Mouse (Mus musculus): Measurements from ENCODE around the gene Olfr1254. TPM values are rescaled to one million over a fixed set of nuclear protein-coding genes. Genes with fewer than 3 reads are reported as not detected.

Gene Olfr1254
- not detected for total RNA-seq (2021)
- long read RNA-seq, experiment 1, result 0 reads
- long read RNA-seq, experiment 2, result 0 reads

DNA sequence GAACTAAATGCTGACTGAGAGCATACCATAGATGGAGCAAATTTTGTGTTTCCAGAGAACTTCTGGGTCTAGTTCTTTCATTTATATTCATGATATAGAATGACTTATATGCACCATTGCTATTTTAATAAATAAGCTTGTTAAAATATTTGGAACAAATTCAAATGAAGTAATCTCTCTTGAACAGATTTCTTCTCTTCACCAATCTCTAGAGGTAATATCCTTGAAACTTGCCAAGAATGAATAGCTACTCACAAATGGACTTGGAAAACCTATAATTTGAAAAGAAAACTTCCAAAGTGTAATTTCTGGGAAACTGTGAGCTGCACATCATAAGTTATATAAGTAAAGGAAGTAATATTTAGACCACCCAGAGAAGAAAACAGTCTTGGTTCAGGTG is at the start of gene Olfr1254:
TSS of gene Olfr1254 (minus strand) at position 101 of the 400 bp plus-strand sequence.
- DNase-seq, result no peak

DNA sequence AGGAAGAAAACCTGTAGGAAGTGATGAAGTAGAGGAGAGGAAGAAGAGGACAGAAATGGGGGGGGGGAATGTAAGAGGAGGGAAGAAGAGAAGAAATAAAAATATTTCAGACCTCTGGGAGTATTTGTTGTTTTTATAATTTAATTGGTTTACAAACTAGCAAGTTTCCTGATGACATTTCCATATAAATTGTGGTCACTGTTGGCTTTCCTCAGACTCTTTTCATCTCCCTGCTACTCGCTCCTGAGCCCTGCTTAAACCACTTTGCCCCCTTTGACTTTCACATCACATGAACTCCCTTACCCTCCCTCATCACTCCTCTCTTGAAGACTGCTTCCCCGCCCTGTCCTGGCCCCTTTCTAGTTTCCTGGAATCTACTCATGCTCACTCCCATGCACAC is 48.0 kb upstream of the Olfr1254 start, which contains the start of gene Olfr1256:
TSS of gene Olfr1256 (minus strand) at position 101 of the 400 bp plus-strand sequence.
- DNase-seq, result no peak

DNA sequence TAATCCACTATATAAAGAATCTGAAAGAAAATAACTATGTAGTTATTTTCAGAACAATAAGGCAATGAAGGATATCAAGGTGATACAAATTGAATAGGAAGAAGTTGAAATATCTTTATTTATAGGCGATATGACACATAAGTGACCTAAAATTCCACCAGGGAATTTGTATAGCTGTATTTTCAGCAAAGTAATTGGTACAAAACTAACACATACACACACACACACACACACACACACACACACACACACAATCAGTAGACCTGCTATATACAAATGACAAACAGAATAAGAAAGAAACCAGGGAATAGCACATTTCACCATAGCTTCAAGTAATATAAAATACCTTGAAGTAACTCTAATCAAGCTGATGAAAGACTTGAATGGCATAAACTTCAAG is 26.8 kb upstream of the Olfr1254 start:
- DNase-seq, result no peak

DNA sequence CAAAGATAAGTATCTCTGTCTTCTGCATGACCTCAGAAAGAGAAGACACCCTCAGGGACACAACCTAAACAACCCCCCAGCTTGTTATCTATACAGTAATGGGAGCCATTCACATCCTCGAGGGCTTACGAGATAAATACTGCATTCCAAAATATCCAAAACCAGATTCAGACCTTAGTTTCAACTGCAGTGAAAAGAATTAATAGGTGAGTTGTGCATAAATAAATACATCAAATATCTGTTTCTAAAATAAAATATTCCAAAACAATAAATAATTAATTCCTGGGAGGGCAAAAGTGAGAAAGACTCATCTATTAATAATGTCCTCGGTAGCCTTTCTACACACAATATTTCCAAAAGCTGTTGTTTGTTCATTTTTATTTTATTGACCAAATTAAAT is 18.3 kb upstream of the Olfr1254 start, which contains the start of gene Olfr1255:
TSS of gene Olfr1255 (plus strand) at position 301 of the 400 bp plus-strand sequence.
- no peak for DNase-seq

GRCm38 (mm10) chr2:89810751-89811150 is 17.3 kb upstream of the Olfr1254 start:
- no peak for DNase-seq

GRCm38 (mm10) chr2:89799583-89799982 is 6.2 kb upstream of the Olfr1254 start:
- DNase-seq, result no peak

- DNase-seq, result no peak
Observed at GRCm38 (mm10) chr2:89756990-89757389, 36.4 kb downstream of the Olfr1254 start, which contains the start of gene Olfr1253. Gene Olfr1253 (minus strand): TSS chr2:89757090.

Other genes starting within 250 kb of the Olfr1254 start
- not detected for gene Olfr1245, start 215.2 kb downstream of the Olfr1254 start, total RNA-seq (2021)
- not detected for gene Olfr1246, start 200.5 kb downstream of the Olfr1254 start, total RNA-seq (2021)
- under 1 TPM in 1 of 2 experiments, not detected in 1; 0.05 TPM for gene Olfr1247, start 179.5 kb downstream of the Olfr1254 start, total RNA-seq (2021)
- gene Olfr1248, start 175.4 kb downstream of the Olfr1254 start, total RNA-seq (2021), result not detected
- gene Olfr1249, start 158.6 kb downstream of the Olfr1254 start, total RNA-seq (2021), result not detected
- not detected for gene Olfr1250, start 132.2 kb downstream of the Olfr1254 start, total RNA-seq (2021)
- not detected for gene Olfr1251, start 121.7 kb downstream of the Olfr1254 start, total RNA-seq (2021)
- gene Olfr1252, start 68.6 kb downstream of the Olfr1254 start, total RNA-seq (2021), result not detected
- gene Olfr1253, start 36.5 kb downstream of the Olfr1254 start, total RNA-seq (2021), result not detected
- gene Olfr1255, start 18.4 kb upstream of the Olfr1254 start, total RNA-seq (2021), result not detected
- gene Olfr1256, start 47.9 kb upstream of the Olfr1254 start, total RNA-seq (2021), result not detected
- not detected for gene Olfr48, start 54.6 kb upstream of the Olfr1254 start, total RNA-seq (2021)
- not detected for gene Olfr1257, start 84.8 kb upstream of the Olfr1254 start, total RNA-seq (2021)
- not detected for gene Olfr1258, start 133.7 kb upstream of the Olfr1254 start, total RNA-seq (2021)
- gene Olfr1259, start 155.0 kb upstream of the Olfr1254 start, total RNA-seq (2021), result not detected
- not detected for gene Olfr1260, start 180.7 kb upstream of the Olfr1254 start, total RNA-seq (2021)
- gene Olfr1261, start 197.6 kb upstream of the Olfr1254 start, total RNA-seq (2021), result not detected
- gene Olfr1262, start 206.5 kb upstream of the Olfr1254 start, total RNA-seq (2021), result not detected
- gene Olfr1263, start 218.5 kb upstream of the Olfr1254 start, total RNA-seq (2021), result not detected
- gene Olfr1264, start 232.0 kb upstream of the Olfr1254 start, total RNA-seq (2021), result not detected
- gene Olfr1265, start 241.7 kb upstream of the Olfr1254 start, total RNA-seq (2021), result not detected

All from gastrocnemius, postnatal 10 days (tissue).